Mouse (Mus musculus): Measurements from ENCODE around the gene Arfgef3. TPM values are rescaled to one million over a fixed set of nuclear protein-coding genes. Genes with fewer than 3 reads are reported as not detected.

Arfgef3 gene
- total and polyA plus RNA-seq, 2 experiments from 2014 or later = 0.14 to 1.5 TPM

DNA sequence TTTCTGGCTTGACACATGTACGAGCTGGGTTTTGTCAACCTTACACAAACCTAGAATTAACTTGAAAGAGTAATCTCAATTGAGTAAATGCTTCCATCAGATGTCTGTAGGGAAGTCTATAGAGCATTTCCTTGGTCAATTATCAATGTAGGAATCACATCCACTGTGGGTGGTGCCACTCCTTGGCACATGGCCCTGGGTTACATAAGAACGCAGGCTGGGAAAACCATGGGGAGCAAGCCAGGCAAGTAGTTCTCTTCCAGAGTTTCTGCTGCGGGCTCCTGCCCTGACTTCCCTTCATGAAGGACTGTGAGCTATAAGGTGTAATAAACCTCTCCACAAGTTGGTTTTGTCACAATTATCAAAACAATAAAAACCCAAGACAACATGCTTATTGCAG lies 100.2 kb downstream of the Arfgef3 start:
- H3K4me2 ChIP-seq (ENCODE audit: low read depth, low read length) = no peak overlapping the region
- H3K9me3 ChIP-seq (replicated peaks; ENCODE audit: control insufficient read depth, low read length) = no peaks in the 10 kb centered on the region
- H3K27me3 ChIP-seq (ENCODE audit: control insufficient read depth, insufficient read depth, low read length) = no peaks in the 10 kb centered on the region
- DNase-seq (ENCODE audit: low spot score) (no peak), ATAC-seq (ENCODE audit: insufficient read depth, low read depth) (no peak)
- 82% methylated on average over 3 of the region's 3 CpGs for WGBS
- no peak overlapping the region for H3K27ac ChIP-seq (ENCODE audit: low read depth)
- TF ChIP-seq EP300 (IDR thresholded peaks at IDR 0.05; ENCODE audit: low read depth) (no peak), CTCF (IDR thresholded peaks at IDR 0.05; ENCODE audit: low read depth) (no peak)
- H3K9ac ChIP-seq (replicated peaks; ENCODE audit: low read depth, low read length) = no peak overlapping the region
- H3K36me3 ChIP-seq (replicated peaks; ENCODE audit: control insufficient read depth, insufficient read depth, low read length) = no peaks in the 10 kb centered on the region
- H3K4me1 ChIP-seq (ENCODE audit: control insufficient read depth, insufficient read depth) = no peaks in the 10 kb centered on the region
- no peak overlapping the region for H3K4me3 ChIP-seq (ENCODE audit: low read depth, low read length)

DNA sequence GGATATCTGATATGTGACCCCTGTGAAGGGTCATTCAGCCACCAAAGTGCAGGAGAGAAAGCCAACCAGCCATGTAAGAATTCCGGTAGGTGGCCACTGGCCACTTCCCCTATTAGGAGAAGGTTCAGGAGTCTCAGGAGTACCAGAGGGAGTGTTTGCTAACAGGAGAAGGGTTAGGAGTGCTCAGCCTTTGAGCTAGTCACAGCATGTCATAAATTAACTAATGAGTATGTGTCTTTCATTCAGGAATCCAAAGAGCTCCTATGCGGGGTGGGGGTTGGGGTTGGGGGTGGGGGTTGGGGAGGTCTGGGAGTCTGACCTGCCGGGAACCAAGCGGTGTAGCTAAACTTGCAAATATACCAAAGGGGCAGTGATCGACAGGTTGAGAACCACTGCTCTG lies 100.9 kb downstream of the Arfgef3 start:
- no peak overlapping the region for H3K4me3 ChIP-seq (ENCODE audit: low read depth, low read length)

DNA sequence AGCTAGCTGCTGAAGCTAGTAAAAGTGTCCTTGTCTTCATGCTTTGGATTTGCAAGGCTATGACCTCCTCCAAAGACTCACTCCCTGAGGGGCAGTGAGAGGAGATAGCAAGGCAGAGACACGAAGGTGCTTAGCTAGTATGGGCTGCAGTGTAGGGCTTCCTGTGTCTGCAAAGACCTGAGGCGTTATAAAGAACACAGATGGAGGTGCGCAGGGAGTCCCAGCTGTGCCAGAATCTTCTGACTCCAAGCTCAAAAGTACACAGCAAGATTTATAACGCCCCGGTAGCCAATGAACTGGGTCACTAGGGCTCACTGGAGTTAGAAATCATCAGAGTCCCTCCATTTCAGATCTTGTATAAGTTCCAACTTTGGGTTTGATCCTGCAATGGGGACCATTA lies 103.2 kb downstream of the Arfgef3 start:
- Histone ChIP-seq H3K9me3 (replicated peaks; ENCODE audit: control insufficient read depth, low read length) (no peaks in the 10 kb centered on the region), H3K4me2 (ENCODE audit: low read depth, low read length) (no peak overlapping the region), H3K4me3 (ENCODE audit: low read depth, low read length) (no peak overlapping the region), H3K27me3 (ENCODE audit: control insufficient read depth, insufficient read depth, low read length) (no peaks in the 10 kb centered on the region), H3K4me1 (ENCODE audit: control insufficient read depth, insufficient read depth) (no peaks in the 10 kb centered on the region), H3K36me3 (replicated peaks; ENCODE audit: control insufficient read depth, insufficient read depth, low read length) (no peaks in the 10 kb centered on the region), H3K9ac (replicated peaks; ENCODE audit: low read depth, low read length) (no peak overlapping the region), H3K27ac (ENCODE audit: low read depth) (no peak overlapping the region)
- no peak for TF ChIP-seq CTCF (IDR thresholded peaks at IDR 0.05; ENCODE audit: low read depth)
- TF ChIP-seq EP300 (IDR thresholded peaks at IDR 0.05; ENCODE audit: low read depth) = no peak
- ATAC-seq (ENCODE audit: insufficient read depth, low read depth) (no peak), DNase-seq (ENCODE audit: low spot score) (no peak)
- WGBS = 72% methylated on average over 5 of the region's 5 CpGs

More for the DNA sequence above, 100.9 kb downstream of the Arfgef3 start:
- no peak for TF ChIP-seq EP300 (IDR thresholded peaks at IDR 0.05; ENCODE audit: low read depth)
- TF ChIP-seq CTCF (IDR thresholded peaks at IDR 0.05; ENCODE audit: low read depth) = no peak
- DNase-seq (ENCODE audit: low spot score) = no peak
- Histone ChIP-seq H3K9me3 (replicated peaks; ENCODE audit: control insufficient read depth, low read length) (no peaks in the 10 kb centered on the region), H3K27ac (ENCODE audit: low read depth) (no peak overlapping the region), H3K9ac (replicated peaks; ENCODE audit: low read depth, low read length) (no peak overlapping the region), H3K36me3 (replicated peaks; ENCODE audit: control insufficient read depth, insufficient read depth, low read length) (no peaks in the 10 kb centered on the region), H3K27me3 (ENCODE audit: control insufficient read depth, insufficient read depth, low read length) (no peaks in the 10 kb centered on the region), H3K4me1 (ENCODE audit: control insufficient read depth, insufficient read depth) (no peaks in the 10 kb centered on the region), H3K4me2 (ENCODE audit: low read depth, low read length) (no peak overlapping the region)
- ATAC-seq (ENCODE audit: insufficient read depth, low read depth) = no peak
- WGBS = 71% methylated on average over 5 of the region's 5 CpGs

DNA sequence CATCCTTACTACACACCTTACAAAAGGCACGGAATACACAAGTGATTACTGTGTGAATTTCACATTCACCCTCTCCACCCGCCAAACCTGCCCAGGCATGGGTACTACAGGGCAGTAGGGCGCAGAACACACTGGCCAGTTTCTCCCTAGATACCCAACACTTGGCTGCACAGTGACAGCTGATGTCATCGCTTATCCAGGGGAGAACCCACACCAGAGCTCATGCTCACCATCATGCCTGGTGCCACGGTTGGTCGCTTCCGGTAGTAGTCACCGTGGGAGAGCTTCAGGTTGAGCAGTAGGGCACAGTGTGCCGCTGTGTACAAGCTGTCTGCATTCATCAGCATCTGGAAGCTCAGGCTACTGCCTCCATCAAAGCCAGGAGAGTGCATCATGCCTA lies 108.3 kb downstream of the Arfgef3 start:
- Histone ChIP-seq H3K4me1 (ENCODE audit: control insufficient read depth, insufficient read depth) (no peaks in the 10 kb centered on the region), H3K9ac (replicated peaks; ENCODE audit: low read depth, low read length) (no peak overlapping the region), H3K4me3 (ENCODE audit: low read depth, low read length) (no peak overlapping the region), H3K9me3 (replicated peaks; ENCODE audit: control insufficient read depth, low read length) (no peaks in the 10 kb centered on the region), H3K36me3 (replicated peaks; ENCODE audit: control insufficient read depth, insufficient read depth, low read length) (no peaks in the 10 kb centered on the region), H3K27ac (ENCODE audit: low read depth) (no peak overlapping the region), H3K4me2 (ENCODE audit: low read depth, low read length) (no peak overlapping the region), H3K27me3 (ENCODE audit: control insufficient read depth, insufficient read depth, low read length) (no peaks in the 10 kb centered on the region)
- 86% methylated on average over 9 of the region's 9 CpGs for WGBS
- ATAC-seq (ENCODE audit: insufficient read depth, low read depth) (no peak), DNase-seq (ENCODE audit: low spot score) (no peak)
- no peak for TF ChIP-seq CTCF (IDR thresholded peaks at IDR 0.05; ENCODE audit: low read depth)
- TF ChIP-seq EP300 (IDR thresholded peaks at IDR 0.05; ENCODE audit: low read depth) = no peak

DNA sequence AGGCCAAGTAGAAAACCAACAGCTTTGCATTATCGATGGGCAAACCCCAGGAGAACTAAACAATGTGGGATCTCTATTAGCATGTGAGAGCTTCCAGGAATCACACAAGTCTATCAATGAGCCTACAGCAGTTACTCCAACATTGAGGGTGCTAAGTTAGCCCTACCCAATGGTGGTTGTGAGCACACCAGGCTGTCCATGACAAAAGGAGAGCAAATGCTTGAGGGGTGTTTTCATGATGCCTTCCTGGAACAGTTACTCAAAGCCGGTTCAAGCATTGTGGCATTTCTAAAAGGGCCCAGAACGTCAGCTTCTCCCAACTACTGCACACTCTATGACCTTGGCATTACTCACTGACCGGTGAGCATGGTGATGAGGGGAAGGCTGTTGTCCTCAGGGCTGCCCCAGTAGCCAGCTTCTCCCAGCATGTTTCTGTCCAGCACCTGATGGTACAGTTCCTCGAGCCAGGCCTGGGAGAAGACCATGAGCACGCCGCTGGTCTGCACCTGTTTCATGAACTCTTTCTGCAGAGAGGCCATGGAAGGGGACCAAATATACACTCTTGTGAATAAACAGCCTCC lies 109.3 kb downstream of the Arfgef3 start:
- H3K9ac ChIP-seq (replicated peaks; ENCODE audit: low read depth, low read length) = no peak overlapping the region
- no peak overlapping the region for H3K4me2 ChIP-seq (ENCODE audit: low read depth, low read length)
- H3K4me3 ChIP-seq (ENCODE audit: low read depth, low read length) = no peak overlapping the region
- no peak for TF ChIP-seq CTCF (IDR thresholded peaks at IDR 0.05; ENCODE audit: low read depth)
- 74% methylated on average over 7 of the region's 7 CpGs for WGBS
- no peaks in the 10 kb centered on the region for H3K9me3 ChIP-seq (replicated peaks; ENCODE audit: control insufficient read depth, low read length)
- H3K36me3 ChIP-seq (replicated peaks; ENCODE audit: control insufficient read depth, insufficient read depth, low read length) = no peaks in the 10 kb centered on the region
- DNase-seq (ENCODE audit: low spot score) (no peak), ATAC-seq (ENCODE audit: insufficient read depth, low read depth) (no peak)
- H3K27ac ChIP-seq (ENCODE audit: low read depth) = no peak overlapping the region
- H3K4me1 ChIP-seq (ENCODE audit: control insufficient read depth, insufficient read depth) = no peaks in the 10 kb centered on the region
- H3K27me3 ChIP-seq (ENCODE audit: control insufficient read depth, insufficient read depth, low read length) = no peaks in the 10 kb centered on the region

DNA sequence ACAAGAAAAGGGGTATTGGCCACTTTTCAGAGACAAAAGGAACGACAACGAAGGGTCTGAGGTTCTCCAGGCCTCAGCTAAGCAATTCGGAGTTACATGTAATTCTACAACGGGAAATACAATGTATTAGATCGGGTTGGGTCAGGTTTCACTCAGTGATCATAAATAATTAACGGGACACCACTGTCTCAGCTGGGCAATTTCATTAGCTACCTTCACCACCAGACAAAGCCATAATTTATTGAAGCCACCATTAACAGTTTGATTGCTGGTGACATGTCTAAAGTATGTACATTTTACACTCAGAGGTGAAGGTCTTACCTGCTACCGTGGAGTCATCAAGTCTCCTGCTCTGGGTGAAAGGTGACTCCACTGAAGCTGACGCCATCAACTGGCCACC lies 113.3 kb downstream of the Arfgef3 start:
- TF ChIP-seq CTCF (IDR thresholded peaks at IDR 0.05; ENCODE audit: low read depth) (no peak), EP300 (IDR thresholded peaks at IDR 0.05; ENCODE audit: low read depth) (no peak)
- H3K27me3 ChIP-seq (ENCODE audit: control insufficient read depth, insufficient read depth, low read length) = no peaks in the 10 kb centered on the region
- no peak overlapping the region for H3K4me3 ChIP-seq (ENCODE audit: low read depth, low read length)
- WGBS = 90% methylated on average over 8 of the region's 8 CpGs
- no peak overlapping the region for H3K27ac ChIP-seq (ENCODE audit: low read depth)
- H3K9ac ChIP-seq (replicated peaks; ENCODE audit: low read depth, low read length) = no peak overlapping the region
- DNase-seq (ENCODE audit: low spot score) = no peak
- no peaks in the 10 kb centered on the region for H3K4me1 ChIP-seq (ENCODE audit: control insufficient read depth, insufficient read depth)
- no peak for ATAC-seq (ENCODE audit: insufficient read depth, low read depth)
- H3K9me3 ChIP-seq (replicated peaks; ENCODE audit: control insufficient read depth, low read length) = no peaks in the 10 kb centered on the region
- H3K36me3 ChIP-seq (replicated peaks; ENCODE audit: control insufficient read depth, insufficient read depth, low read length) = no peaks in the 10 kb centered on the region
- no peak overlapping the region for H3K4me2 ChIP-seq (ENCODE audit: low read depth, low read length)
